Mouse (Mus musculus): ENCODE measurements around the gene Rpl18. TPM values are rescaled to one million over a fixed set of nuclear protein-coding genes. Genes with fewer than 3 reads are reported as not detected.

The Rpl18 gene
- polyA plus RNA-seq, 1 experiment from 2014 or later: 603 TPM

DNA sequence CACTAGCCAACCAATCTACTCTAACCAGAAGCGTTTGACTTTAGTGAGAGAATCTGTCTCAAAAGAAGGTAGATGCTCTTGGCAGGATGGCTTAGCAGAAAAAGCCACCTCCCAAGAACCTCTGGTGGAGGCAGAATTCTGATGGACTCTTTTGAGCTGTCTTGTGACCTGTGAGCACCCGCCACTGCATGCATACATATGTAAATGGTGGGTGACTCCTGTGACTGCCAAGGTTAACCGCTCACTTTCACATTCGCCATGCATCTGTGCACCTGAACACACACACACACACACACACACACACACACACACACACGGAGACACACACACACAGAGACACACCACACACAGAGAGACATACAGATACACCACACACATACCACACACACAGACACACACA is 32.2 kb downstream of the Rpl18 start:
- no peaks in the 10 kb centered on the region for H3K4me1 ChIP-seq (ENCODE audit: control insufficient read depth, insufficient read depth, low read length)
- no peaks in the 10 kb centered on the region for H3K9me3 ChIP-seq (ENCODE audit: control insufficient read depth, low read length)
- WGBS: 90% methylated on average over 5 of the region's 5 CpGs
- no peak for ATAC-seq (ENCODE audit: low read depth)
- H3K4me2 ChIP-seq (ENCODE audit: low read depth, low read length): no peak overlapping the region
- no peak overlapping the region for H3K27ac ChIP-seq (ENCODE audit: low read depth, low read length)
- H3K4me3 ChIP-seq (ENCODE audit: low read depth, low read length): no peak overlapping the region
- H3K36me3 ChIP-seq (ENCODE audit: control insufficient read depth, insufficient read depth, low read length): no peaks in the 10 kb centered on the region
- no peaks in the 10 kb centered on the region for H3K27me3 ChIP-seq (ENCODE audit: control insufficient read depth, insufficient read depth, low read length)
- no peak overlapping the region for H3K9ac ChIP-seq (replicated peaks; ENCODE audit: low read depth, low read length)

DNA sequence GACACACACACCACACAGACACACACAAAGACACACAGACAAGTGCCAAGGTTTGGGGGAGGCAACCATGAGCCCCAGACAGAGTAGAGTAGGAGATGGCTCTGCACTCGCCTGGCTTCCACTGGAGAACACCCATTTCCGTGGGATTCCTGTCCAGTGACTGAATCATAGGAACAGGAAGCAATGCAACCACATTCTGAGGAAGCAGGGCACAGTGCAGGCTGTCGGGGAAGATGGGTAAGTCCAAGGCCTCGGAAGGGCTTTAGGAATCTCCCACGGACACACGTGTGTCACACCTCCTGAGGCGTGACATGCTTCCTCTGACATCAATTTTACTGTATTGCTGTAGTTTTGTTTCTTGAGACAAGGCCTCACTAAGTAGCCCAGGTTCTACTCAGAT is 32.9 kb downstream of the Rpl18 start:
- ATAC-seq (ENCODE audit: low read depth): no peak

DNA sequence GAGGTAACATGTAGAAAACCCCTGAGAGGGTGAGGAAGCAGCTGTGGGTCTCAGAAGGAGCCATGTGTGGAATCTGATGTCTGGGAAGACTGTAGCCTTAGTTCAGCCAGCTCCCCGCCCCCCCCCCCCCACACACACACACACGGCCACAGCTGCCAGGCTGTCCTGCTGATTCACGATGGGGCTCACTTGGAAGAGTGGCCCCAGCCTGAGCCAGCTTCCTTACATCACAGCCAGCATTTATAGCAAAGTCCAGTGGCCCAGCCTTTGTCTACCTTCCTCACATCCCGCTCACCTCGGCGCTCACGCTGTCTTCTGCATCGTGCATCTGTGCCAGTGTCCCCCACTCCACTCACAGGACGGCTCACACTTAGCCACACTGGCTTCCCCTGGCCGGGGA is 34.1 kb downstream of the Rpl18 start:
- no peaks in the 10 kb centered on the region for H3K9me3 ChIP-seq (ENCODE audit: control insufficient read depth, low read length)

More for the DNA sequence above, 32.9 kb downstream of the Rpl18 start:
- Histone ChIP-seq H3K4me2 (ENCODE audit: low read depth, low read length) (no peak overlapping the region), H3K4me1 (ENCODE audit: control insufficient read depth, insufficient read depth, low read length) (no peaks in the 10 kb centered on the region), H3K27me3 (ENCODE audit: control insufficient read depth, insufficient read depth, low read length) (no peaks in the 10 kb centered on the region), H3K27ac (ENCODE audit: low read depth, low read length) (no peak overlapping the region), H3K4me3 (ENCODE audit: low read depth, low read length) (no peak overlapping the region), H3K36me3 (ENCODE audit: control insufficient read depth, insufficient read depth, low read length) (no peaks in the 10 kb centered on the region), H3K9me3 (ENCODE audit: control insufficient read depth, low read length) (no peaks in the 10 kb centered on the region), H3K9ac (replicated peaks; ENCODE audit: low read depth, low read length) (no peak overlapping the region)
- WGBS: 89% methylated on average over 7 of the region's 7 CpGs

DNA sequence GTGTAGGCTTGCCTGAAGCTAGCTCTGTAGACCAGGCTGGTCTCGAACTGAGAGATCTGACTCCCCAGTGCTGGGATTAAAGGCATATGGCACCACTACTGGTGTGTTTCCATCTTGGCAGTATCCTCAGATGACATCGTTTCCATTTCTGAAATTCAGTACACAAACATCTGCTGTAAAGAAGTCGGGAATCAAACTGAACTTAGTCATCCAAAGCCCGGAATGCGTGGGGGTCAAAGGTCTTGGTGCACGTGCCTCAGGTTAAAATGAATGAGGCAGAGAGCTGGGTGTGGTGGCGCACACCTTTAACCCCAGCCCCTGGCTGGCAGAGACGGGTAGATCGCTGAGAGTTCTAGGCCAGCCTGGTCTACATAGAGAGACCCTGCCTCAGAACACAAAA is 34.9 kb downstream of the Rpl18 start:
- no peak overlapping the region for H3K9ac ChIP-seq (replicated peaks; ENCODE audit: low read depth, low read length)
- no peak overlapping the region for H3K27ac ChIP-seq (ENCODE audit: low read depth, low read length)
- no peaks in the 10 kb centered on the region for H3K4me1 ChIP-seq (ENCODE audit: control insufficient read depth, insufficient read depth, low read length)
- no peaks in the 10 kb centered on the region for H3K36me3 ChIP-seq (ENCODE audit: control insufficient read depth, insufficient read depth, low read length)
- WGBS: 82% methylated on average over 9 of the region's 9 CpGs
- no peaks in the 10 kb centered on the region for H3K9me3 ChIP-seq (ENCODE audit: control insufficient read depth, low read length)
- no peaks in the 10 kb centered on the region for H3K27me3 ChIP-seq (ENCODE audit: control insufficient read depth, insufficient read depth, low read length)
- H3K4me2 ChIP-seq (ENCODE audit: low read depth, low read length): no peak overlapping the region
- H3K4me3 ChIP-seq (ENCODE audit: low read depth, low read length): no peak overlapping the region
- ATAC-seq (ENCODE audit: low read depth): no peak

More for the DNA sequence above, 34.1 kb downstream of the Rpl18 start:
- Histone ChIP-seq H3K36me3 (ENCODE audit: control insufficient read depth, insufficient read depth, low read length) (no peaks in the 10 kb centered on the region), H3K4me2 (ENCODE audit: low read depth, low read length) (no peak overlapping the region), H3K27me3 (ENCODE audit: control insufficient read depth, insufficient read depth, low read length) (no peaks in the 10 kb centered on the region), H3K4me3 (ENCODE audit: low read depth, low read length) (no peak overlapping the region), H3K9ac (replicated peaks; ENCODE audit: low read depth, low read length) (no peak overlapping the region), H3K4me1 (ENCODE audit: control insufficient read depth, insufficient read depth, low read length) (no peaks in the 10 kb centered on the region), H3K27ac (ENCODE audit: low read depth, low read length) (no peak overlapping the region)
- WGBS: 38% methylated on average over 10 of the region's 10 CpGs
- no peak for ATAC-seq (ENCODE audit: low read depth)

DNA sequence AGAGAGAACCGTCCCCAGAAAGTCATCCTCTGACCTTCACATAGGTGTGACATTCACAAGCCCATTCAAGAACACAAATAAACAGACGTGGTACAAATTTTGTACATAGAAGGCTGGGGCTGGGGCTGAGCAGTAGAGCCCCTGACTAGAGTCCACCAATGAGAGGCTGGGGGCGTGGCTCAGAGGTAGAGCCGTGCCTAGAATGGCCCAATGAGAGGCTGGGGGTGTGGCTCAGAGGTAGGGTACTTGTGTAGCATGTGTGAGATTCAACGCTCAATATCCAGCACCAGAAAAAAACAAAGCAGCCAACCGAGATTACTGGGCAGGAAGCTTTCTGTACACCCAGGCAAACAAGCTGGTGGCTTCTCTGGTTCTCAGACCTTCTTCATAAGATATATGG is 40.4 kb downstream of the Rpl18 start:
- H3K36me3 ChIP-seq (ENCODE audit: control insufficient read depth, insufficient read depth, low read length): no peaks in the 10 kb centered on the region
- ATAC-seq (ENCODE audit: low read depth): no peak
- H3K27me3 ChIP-seq (ENCODE audit: control insufficient read depth, insufficient read depth, low read length): 0 out of 2 replicates have a peak, but pooled peaks cover 4% of the 10 kb centered on the region
- H3K9me3 ChIP-seq (ENCODE audit: control insufficient read depth, low read length): no peaks in the 10 kb centered on the region
- no peaks in the 10 kb centered on the region for H3K4me1 ChIP-seq (ENCODE audit: control insufficient read depth, insufficient read depth, low read length)
- H3K4me3 ChIP-seq (ENCODE audit: low read depth, low read length): no peak overlapping the region
- H3K9ac ChIP-seq (replicated peaks; ENCODE audit: low read depth, low read length): no peak overlapping the region
- WGBS: 53% methylated on average over 6 of the region's 6 CpGs
- no peak overlapping the region for H3K27ac ChIP-seq (ENCODE audit: low read depth, low read length)
- H3K4me2 ChIP-seq (ENCODE audit: low read depth, low read length): no peak overlapping the region

DNA sequence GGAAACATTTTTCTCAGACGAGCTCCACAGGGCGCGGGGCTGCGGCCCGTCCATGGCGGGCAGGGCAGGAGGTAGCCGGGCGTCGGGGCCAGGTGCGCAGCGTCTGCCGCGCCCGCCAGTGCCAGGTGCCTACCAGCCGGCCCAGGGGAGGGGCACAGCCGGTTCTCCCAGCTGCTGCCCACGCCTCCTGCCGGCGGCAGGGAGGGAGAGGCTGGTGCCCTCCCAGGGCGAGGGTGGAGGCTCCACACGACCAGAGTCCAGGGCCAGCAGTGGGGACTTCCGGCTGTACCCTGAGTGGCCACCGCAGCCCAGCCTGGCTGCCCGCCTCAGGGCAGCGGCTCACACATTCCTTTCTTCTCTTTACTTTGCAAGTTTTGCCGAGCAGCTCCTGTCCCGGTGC is 44.1 kb downstream of the Rpl18 start:
- Histone ChIP-seq H3K27me3 (ENCODE audit: control insufficient read depth, insufficient read depth, low read length) (0 out of 2 replicates have a peak, but pooled peaks cover 4% of the 10 kb centered on the region), H3K4me1 (ENCODE audit: control insufficient read depth, insufficient read depth, low read length) (no peaks in the 10 kb centered on the region), H3K9me3 (ENCODE audit: control insufficient read depth, low read length) (no peaks in the 10 kb centered on the region), H3K4me2 (ENCODE audit: low read depth, low read length) (no peak overlapping the region), H3K4me3 (ENCODE audit: low read depth, low read length) (no peak overlapping the region), H3K9ac (replicated peaks; ENCODE audit: low read depth, low read length) (no peak overlapping the region), H3K36me3 (ENCODE audit: control insufficient read depth, insufficient read depth, low read length) (no peaks in the 10 kb centered on the region), H3K27ac (ENCODE audit: low read depth, low read length) (no peak overlapping the region)
- 6% methylated on average over 20 of the region's 27 CpGs for WGBS
- ATAC-seq (ENCODE audit: low read depth): no peak

DNA sequence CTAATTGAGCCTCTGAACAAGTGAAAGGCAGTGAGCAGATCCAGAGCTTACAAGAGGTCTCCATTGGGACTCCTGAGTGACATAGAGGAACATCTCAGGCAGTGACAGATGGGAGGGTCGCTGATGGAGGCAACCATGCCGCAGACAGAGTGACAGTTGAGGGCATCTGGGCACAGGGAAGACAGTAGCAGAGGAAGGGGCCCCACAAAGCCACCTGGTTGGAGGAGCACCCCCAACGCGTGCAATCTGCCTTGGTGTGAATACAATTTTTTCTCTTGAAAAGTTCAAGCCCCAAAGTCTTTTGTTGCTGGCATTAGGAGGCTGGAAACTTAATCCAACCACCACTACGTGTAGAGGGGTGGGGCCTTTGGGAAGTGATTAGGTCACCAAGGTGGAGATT is 44.9 kb downstream of the Rpl18 start:
- H3K9ac ChIP-seq (replicated peaks; ENCODE audit: low read depth, low read length): no peak overlapping the region
- no peaks in the 10 kb centered on the region for H3K36me3 ChIP-seq (ENCODE audit: control insufficient read depth, insufficient read depth, low read length)
- H3K27me3 ChIP-seq (ENCODE audit: control insufficient read depth, insufficient read depth, low read length): 0 out of 2 replicates have a peak, but pooled peaks cover 4% of the 10 kb centered on the region
- H3K4me3 ChIP-seq (ENCODE audit: low read depth, low read length): no peak overlapping the region
- H3K4me2 ChIP-seq (ENCODE audit: low read depth, low read length): no peak overlapping the region
- no peak overlapping the region for H3K27ac ChIP-seq (ENCODE audit: low read depth, low read length)
- no peaks in the 10 kb centered on the region for H3K9me3 ChIP-seq (ENCODE audit: control insufficient read depth, low read length)
- no peaks in the 10 kb centered on the region for H3K4me1 ChIP-seq (ENCODE audit: control insufficient read depth, insufficient read depth, low read length)
- WGBS: 70% methylated on average over 5 of the region's 5 CpGs
- no peak for ATAC-seq (ENCODE audit: low read depth)

DNA sequence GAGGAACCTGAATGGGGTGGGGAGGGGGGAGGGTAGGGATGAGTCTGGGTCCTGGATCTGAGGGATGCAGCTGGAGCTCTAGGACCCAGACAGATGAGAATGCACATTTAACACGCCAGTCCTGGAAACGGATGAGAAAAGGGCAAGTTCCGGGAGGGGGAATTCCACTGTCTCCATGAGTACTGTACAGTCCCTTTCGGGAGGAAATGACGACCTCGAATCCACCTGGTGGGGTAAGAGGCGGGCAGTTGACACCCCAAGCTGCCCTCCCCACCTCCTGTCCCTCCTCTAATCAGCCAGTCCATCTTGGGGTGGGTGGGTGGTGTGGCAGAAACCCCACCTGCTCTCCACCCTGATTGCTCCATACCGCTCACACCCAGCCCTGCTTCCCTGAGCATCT is 50.7 kb downstream of the Rpl18 start:
- 70% methylated on average over 8 of the region's 8 CpGs for WGBS
- H3K4me1 ChIP-seq (ENCODE audit: control insufficient read depth, insufficient read depth, low read length): no peaks in the 10 kb centered on the region
- no peak for ATAC-seq (ENCODE audit: low read depth)
- H3K4me3 ChIP-seq (ENCODE audit: low read depth, low read length): no peak overlapping the region
- H3K9ac ChIP-seq (replicated peaks; ENCODE audit: low read depth, low read length): no peak overlapping the region
- H3K27ac ChIP-seq (ENCODE audit: low read depth, low read length): no peak overlapping the region
- no peaks in the 10 kb centered on the region for H3K27me3 ChIP-seq (ENCODE audit: control insufficient read depth, insufficient read depth, low read length)
- no peak overlapping the region for H3K4me2 ChIP-seq (ENCODE audit: low read depth, low read length)
- no peaks in the 10 kb centered on the region for H3K9me3 ChIP-seq (ENCODE audit: control insufficient read depth, low read length)
- H3K36me3 ChIP-seq (ENCODE audit: control insufficient read depth, insufficient read depth, low read length): no peaks in the 10 kb centered on the region

DNA sequence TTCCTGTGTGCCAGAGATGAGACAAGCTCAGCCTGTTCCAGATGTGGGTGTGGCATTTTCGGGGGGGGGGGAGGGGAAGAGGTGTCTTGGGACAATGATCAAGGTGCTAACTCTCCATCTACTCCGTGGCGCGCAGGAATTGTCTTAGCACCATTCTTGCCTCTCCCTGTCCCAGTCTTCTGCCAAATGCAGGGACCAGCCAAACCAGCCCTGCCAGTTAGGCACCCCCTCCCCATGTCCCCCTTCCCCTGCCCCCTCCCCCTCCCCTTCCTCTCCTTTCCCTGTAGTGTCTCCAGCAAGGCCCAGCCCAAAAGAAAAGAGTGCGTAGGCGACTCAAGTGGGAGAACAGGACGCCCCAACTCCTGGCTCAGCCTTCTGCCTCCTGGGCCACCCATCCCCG is 51.5 kb downstream of the Rpl18 start:
- Histone ChIP-seq H3K9ac (replicated peaks; ENCODE audit: low read depth, low read length) (no peak overlapping the region), H3K4me1 (ENCODE audit: control insufficient read depth, insufficient read depth, low read length) (no peaks in the 10 kb centered on the region), H3K27me3 (ENCODE audit: control insufficient read depth, insufficient read depth, low read length) (no peaks in the 10 kb centered on the region), H3K9me3 (ENCODE audit: control insufficient read depth, low read length) (no peaks in the 10 kb centered on the region), H3K4me2 (ENCODE audit: low read depth, low read length) (no peak overlapping the region), H3K4me3 (ENCODE audit: low read depth, low read length) (no peak overlapping the region), H3K36me3 (ENCODE audit: control insufficient read depth, insufficient read depth, low read length) (no peaks in the 10 kb centered on the region), H3K27ac (ENCODE audit: low read depth, low read length) (no peak overlapping the region)
- no peak for ATAC-seq (ENCODE audit: low read depth)
- WGBS: 43% methylated on average over 7 of the region's 8 CpGs

DNA sequence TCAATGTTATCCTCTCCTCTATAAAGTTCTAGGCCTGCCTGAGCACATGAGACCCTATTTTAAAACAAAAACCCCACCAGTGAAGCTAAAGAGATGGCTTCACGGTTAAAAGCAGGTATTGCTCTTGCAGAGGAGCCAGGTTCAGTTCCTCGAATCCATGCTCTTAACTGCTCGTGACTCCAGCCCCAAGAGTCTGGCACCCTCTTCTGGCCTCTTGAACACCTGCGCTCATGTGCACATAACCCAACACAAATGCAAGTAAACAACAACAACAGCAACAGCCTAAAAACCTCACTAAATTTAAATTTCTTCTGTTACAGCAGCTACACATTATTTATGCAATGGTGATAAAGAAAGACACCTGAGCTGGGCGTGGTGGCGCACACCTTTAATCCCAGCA is 52.2 kb downstream of the Rpl18 start:
- no peak overlapping the region for H3K27ac ChIP-seq (ENCODE audit: low read depth, low read length)
- H3K27me3 ChIP-seq (ENCODE audit: control insufficient read depth, insufficient read depth, low read length): no peaks in the 10 kb centered on the region
- WGBS: 95% methylated on average over 6 of the region's 6 CpGs
- no peak overlapping the region for H3K4me3 ChIP-seq (ENCODE audit: low read depth, low read length)
- ATAC-seq (ENCODE audit: low read depth): no peak
- H3K9me3 ChIP-seq (ENCODE audit: control insufficient read depth, low read length): no peaks in the 10 kb centered on the region
- no peak overlapping the region for H3K4me2 ChIP-seq (ENCODE audit: low read depth, low read length)
- H3K4me1 ChIP-seq (ENCODE audit: control insufficient read depth, insufficient read depth, low read length): no peaks in the 10 kb centered on the region
- no peaks in the 10 kb centered on the region for H3K36me3 ChIP-seq (ENCODE audit: control insufficient read depth, insufficient read depth, low read length)
- no peak overlapping the region for H3K9ac ChIP-seq (replicated peaks; ENCODE audit: low read depth, low read length)

Measured in neural tube, embryonic 14.5 days (tissue).